Mouse (Mus musculus) lung, adult 18-20 months (tissue): ENCODE results near the gene Ube4a.
A peak's percentile ranks its signal among the peaks of the same experiment; 100 is the strongest.
"Not testable (repeated sequence)": the region's sequence is repeated elsewhere in the genome, so short reads cannot be mapped to it uniquely, and the experiment has no call there.

Source experiments
- DNase-seq, 2 experiments: peaks; one replicate each; pipeline ENCODE4 v3.0.0; 2022; ENCODE audit warnings: mixed read lengths in 2 of 2

Ube4a gene

GRCm38 (mm10) chr9:44980242-44980641 is 14.8 kb upstream of the Ube4a start, which contains the start of gene Cd3g:
Gene Cd3g, minus strand, starts transcription at chr9:44980431.
- DNase-seq: no peak

- no peak for DNase-seq
Measured at GRCm38 (mm10) chr9:44979806-44980205, 14.4 kb upstream of the Ube4a start.

- no peak for DNase-seq
Measured at GRCm38 (mm10) chr9:44977813-44978212, 12.4 kb upstream of the Ube4a start.

- DNase-seq: no peak
Measured at GRCm38 (mm10) chr9:44969450-44969849, 4.0 kb upstream of the Ube4a start.

GRCm38 (mm10) chr9:44967763-44968162 is 2.4 kb upstream of the Ube4a start:
- DNase-seq: not testable (repeated sequence)

GRCm38 (mm10) chr9:44966815-44967242 is 1.4 kb upstream of the Ube4a start:
- peak; percentile 84 to 88 for DNase-seq

- DNase-seq: no peak
Measured at GRCm38 (mm10) chr9:44965833-44966466, 550 bp upstream of the Ube4a start.

GRCm38 (mm10) chr9:44954432-44954831 is 11.0 kb downstream of the Ube4a start:
- no peak for DNase-seq

- no peak for DNase-seq
Measured at GRCm38 (mm10) chr9:44947836-44948235, 17.6 kb downstream of the Ube4a start.

GRCm38 (mm10) chr9:44946185-44946695 is 19.2 kb downstream of the Ube4a start:
- peak; percentile 15 to 19 for DNase-seq

GRCm38 (mm10) chr9:44942421-44942820 is 23.0 kb downstream of the Ube4a start:
- DNase-seq: no peak

GRCm38 (mm10) chr9:44941756-44942155 is 23.6 kb downstream of the Ube4a start:
- DNase-seq: no peak

- DNase-seq: no peak
Measured at GRCm38 (mm10) chr9:44921543-44921942, 43.9 kb downstream of the Ube4a start.

- peak in 1 of 2 experiments; percentile 75 for DNase-seq
Measured at GRCm38 (mm10) chr9:44921123-44921468, 44.3 kb downstream of the Ube4a start.

- DNase-seq: peak; percentile 85 to 90
Measured at GRCm38 (mm10) chr9:44920374-44921122, 44.9 kb downstream of the Ube4a start, which contains the start of gene Atp5l. Gene Atp5l, minus strand, starts transcription at chr9:44920742.

GRCm38 (mm10) chr9:44919606-44920005 is 45.8 kb downstream of the Ube4a start:
- no peak for DNase-seq

- DNase-seq: peak; percentile 15 to 28
Measured at GRCm38 (mm10) chr9:44916196-44916595, 49.2 kb downstream of the Ube4a start.

- DNase-seq: no peak
Measured at GRCm38 (mm10) chr9:44914706-44915105, 50.7 kb downstream of the Ube4a start.

GRCm38 (mm10) chr9:44911365-44911764 is 54.0 kb downstream of the Ube4a start:
- DNase-seq: no peak

GRCm38 (mm10) chr9:44905620-44906019 is 59.8 kb downstream of the Ube4a start:
- DNase-seq: peak in 1 of 2 experiments; percentile 26

- peak; percentile 32 to 44 for DNase-seq
Measured at GRCm38 (mm10) chr9:44904964-44905363, 60.4 kb downstream of the Ube4a start.

GRCm38 (mm10) chr9:44903856-44904255 is 61.5 kb downstream of the Ube4a start:
- DNase-seq: no peak

- DNase-seq: no peak
Measured at GRCm38 (mm10) chr9:44900402-44900801, 65.0 kb downstream of the Ube4a start.

GRCm38 (mm10) chr9:44899716-44900115 is 65.7 kb downstream of the Ube4a start:
- no peak for DNase-seq
